Mouse (Mus musculus) ES-Bruce4 (cell line): ENCODE results near the gene Ppp2r5c. TPM values are rescaled to one million over a fixed set of nuclear protein-coding genes. Genes with fewer than 3 reads are reported as not detected.

ENCODE experiments used
- H3K27ac ChIP-seq: 2 replicates; pipeline ENCODE4 v1.5.1; 2012; ENCODE audit warnings: low read length, inconsistent platforms; ENCODE audit not compliant: insufficient read depth
- H3K27me3 ChIP-seq: 2 replicates; pipeline ENCODE4 v1.6.1; 2012; ENCODE audit warnings: mild to moderate bottlenecking, low read length, inconsistent platforms; ENCODE audit not compliant: control insufficient read depth, poor library complexity, insufficient read depth, severe bottlenecking
- H3K36me3 ChIP-seq: 2 replicates; pipeline ENCODE4 v1.6.1; 2012; ENCODE audit warnings: inconsistent platforms, mild to moderate bottlenecking, low read length, moderate library complexity; ENCODE audit not compliant: control insufficient read depth, poor library complexity, insufficient read depth, severe bottlenecking
- H3K4me1 ChIP-seq: one replicate; pipeline ENCODE4 v1.8.1; 2011; ENCODE audit warnings: low read length; ENCODE audit not compliant: control insufficient read depth, insufficient read depth
- H3K4me3 ChIP-seq: 2 replicates; pipeline ENCODE4 v1.5.1; 2011; ENCODE audit warnings: low read depth, mild to moderate bottlenecking, low read length
- H3K9ac ChIP-seq: 2 replicates; pipeline ENCODE4 v1.6.1; 2012; ENCODE audit warnings: low read depth, mild to moderate bottlenecking, inconsistent platforms; ENCODE audit not compliant: poor library complexity, severe bottlenecking
- H3K9me3 ChIP-seq: replicated peaks from 2 replicates; pipeline ENCODE4 v1.6.1; 2012; ENCODE audit warnings: mild to moderate bottlenecking, low read length, inconsistent platforms; ENCODE audit not compliant: control insufficient read depth, poor library complexity, insufficient read depth, severe bottlenecking
- CTCF ChIP-seq: IDR thresholded peaks from one replicate; pipeline ENCODE4 v1.8.1; 2011; ENCODE audit warnings: low read depth, low read length
- EP300 ChIP-seq: IDR thresholded peaks from 2 replicates; pipeline ENCODE4 v1.6.1; 2011; ENCODE audit warnings: low read depth, low read length; ENCODE audit not compliant: insufficient read depth
- POLR2A ChIP-seq: IDR thresholded peaks from one replicate; pipeline ENCODE4 v1.8.1; 2011; ENCODE audit warnings: low read length; ENCODE audit not compliant: insufficient read depth
- polyA plus RNA-seq: library from polyadenylated mRNA; stranded (reverse); fragments of >200 nt; gene quantifications from 2 replicates; pipeline ENCODE4 v1.2.4, GENCODE M21; 2011; ENCODE audit warnings: low read depth; ENCODE audit not compliant: missing spikeins, insufficient read depth, insufficient read length

Gene Ppp2r5c
- polyA plus RNA-seq, 1 experiment = 223 TPM

DNA sequence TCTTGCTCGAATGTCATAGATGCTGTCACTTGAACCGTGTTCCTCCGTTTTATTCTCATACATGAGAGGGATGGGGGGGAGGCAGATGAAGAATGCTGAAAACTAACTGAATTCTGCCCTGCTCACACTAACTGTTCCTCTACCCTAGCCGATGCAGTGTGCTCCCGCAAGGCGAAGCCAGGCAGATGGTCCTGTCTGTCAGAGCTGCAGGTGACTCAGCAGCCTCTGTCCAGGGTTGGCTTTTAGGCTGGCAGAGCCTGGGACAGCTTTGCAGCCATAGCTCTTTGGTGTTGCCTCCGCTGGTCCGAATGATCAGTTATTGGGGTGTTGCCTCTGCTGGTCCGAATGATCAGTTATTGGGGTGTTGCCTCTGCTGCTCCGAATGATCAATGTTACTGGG lies 124.1 kb downstream of the Ppp2r5c start:
- Histone ChIP-seq H3K4me1 (no peaks in the 10 kb centered on the region), H3K36me3 (peaks cover 12% of the 10 kb centered on the region), H3K9ac (no peak overlapping the region), H3K27me3 (no peaks in the 10 kb centered on the region), H3K9me3 (no peaks in the 10 kb centered on the region), H3K27ac (no peak overlapping the region), H3K4me3 (no peak overlapping the region)
- TF ChIP-seq CTCF (no peak), EP300 (no peak), POLR2A (no peak)

DNA sequence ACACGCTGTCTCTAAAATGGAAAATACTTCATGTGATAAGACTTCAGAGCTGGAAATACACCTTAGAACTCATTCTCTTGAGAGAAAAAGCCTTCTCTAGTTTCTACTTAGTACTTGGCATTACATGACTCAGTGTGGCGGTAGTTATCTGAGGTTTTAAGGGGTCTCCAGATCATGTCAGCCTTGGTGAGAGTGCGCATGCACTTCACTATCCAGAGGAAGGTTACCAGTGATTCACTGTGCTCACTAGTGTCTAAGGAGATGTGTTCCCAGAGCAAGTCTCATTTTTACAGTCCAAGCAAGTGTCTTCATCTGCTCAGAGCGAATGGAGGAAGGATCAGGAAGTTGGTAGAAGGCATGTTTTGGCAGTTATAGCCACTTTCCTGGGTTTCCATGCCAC lies 125.4 kb downstream of the Ppp2r5c start:
- no peak overlapping the region for H3K4me3 ChIP-seq
- no peak for TF ChIP-seq CTCF
- TF ChIP-seq POLR2A = no peak
- TF ChIP-seq EP300 = no peak
- no peaks in the 10 kb centered on the region for H3K27me3 ChIP-seq
- H3K9me3 ChIP-seq = no peaks in the 10 kb centered on the region
- H3K36me3 ChIP-seq = peaks cover 12% of the 10 kb centered on the region
- H3K9ac ChIP-seq = no peak overlapping the region
- H3K27ac ChIP-seq = no peak overlapping the region
- H3K4me1 ChIP-seq = no peaks in the 10 kb centered on the region

DNA sequence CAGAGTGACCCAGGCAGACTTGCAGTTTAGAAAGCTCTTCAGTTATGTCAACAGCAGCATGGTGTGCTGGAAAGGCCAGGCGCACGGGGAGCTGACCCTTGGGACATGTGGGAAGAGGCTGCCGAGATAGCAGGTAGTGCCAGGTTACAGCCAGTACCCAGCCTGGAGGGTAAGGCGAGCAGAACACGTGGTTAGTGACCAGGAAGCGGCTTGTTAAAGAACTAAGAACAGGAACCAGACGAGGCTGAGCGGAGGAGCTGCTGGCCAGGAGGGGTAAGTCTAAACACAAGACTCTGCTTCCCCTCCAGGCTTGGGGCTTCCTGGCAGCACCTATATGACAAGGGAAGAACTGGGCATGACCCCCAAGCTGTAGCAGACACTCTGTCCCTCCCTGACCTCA lies 126.7 kb downstream of the Ppp2r5c start:
- H3K27me3 ChIP-seq = no peaks in the 10 kb centered on the region
- peaks cover 7% of the 10 kb centered on the region for H3K36me3 ChIP-seq
- no peaks in the 10 kb centered on the region for H3K4me1 ChIP-seq
- TF ChIP-seq EP300 (no peak), POLR2A (no peak), CTCF (no peak)
- no peak overlapping the region for H3K27ac ChIP-seq
- H3K9ac ChIP-seq = no peak overlapping the region
- no peak overlapping the region for H3K4me3 ChIP-seq
- no peaks in the 10 kb centered on the region for H3K9me3 ChIP-seq

DNA sequence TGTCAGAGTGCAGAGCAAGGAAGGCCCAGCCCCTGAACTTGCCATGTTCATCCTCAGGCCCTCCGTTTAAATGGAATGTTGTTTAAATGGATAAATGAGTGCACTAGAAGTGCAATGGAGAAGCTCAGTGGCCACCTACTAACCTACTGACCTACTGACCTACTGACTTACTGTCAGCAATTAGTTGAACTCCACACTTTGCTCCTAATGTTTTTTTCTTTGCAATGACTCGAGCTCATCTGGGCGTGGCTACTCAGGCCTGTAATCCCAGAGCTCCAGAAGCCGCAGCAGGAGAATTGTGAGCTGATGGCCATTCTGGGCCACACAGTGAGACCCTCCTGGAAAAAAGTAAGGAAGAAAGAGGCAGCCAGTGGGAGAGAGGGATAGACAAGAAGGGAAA lies 129.0 kb downstream of the Ppp2r5c start:
- no peaks in the 10 kb centered on the region for H3K36me3 ChIP-seq
- H3K27me3 ChIP-seq = no peaks in the 10 kb centered on the region
- no peaks in the 10 kb centered on the region for H3K9me3 ChIP-seq

DNA sequence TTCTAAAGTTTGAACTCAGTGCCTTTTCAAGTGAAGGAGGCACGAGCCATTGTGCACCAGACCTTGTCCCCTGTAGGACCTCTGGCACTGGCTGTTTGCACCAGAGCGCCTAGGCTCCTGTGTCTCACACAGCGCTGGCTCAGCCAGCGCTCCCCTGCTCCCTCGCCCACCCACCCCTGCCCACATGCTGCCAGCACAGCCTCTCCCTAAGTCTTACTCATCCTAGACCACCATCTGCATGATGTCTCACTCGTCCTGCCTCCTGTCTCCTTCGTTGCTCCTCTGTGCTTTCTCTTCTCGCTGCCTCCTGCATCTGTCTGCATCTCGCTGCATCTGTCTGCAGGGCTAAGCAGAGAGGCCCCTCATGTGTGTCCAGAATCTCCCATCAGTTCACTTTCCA lies 131.4 kb downstream of the Ppp2r5c start:
- Histone ChIP-seq H3K9ac (no peak overlapping the region), H3K9me3 (no peaks in the 10 kb centered on the region), H3K4me1 (no peaks in the 10 kb centered on the region), H3K36me3 (no peaks in the 10 kb centered on the region), H3K4me3 (no peak overlapping the region), H3K27me3 (no peaks in the 10 kb centered on the region), H3K27ac (no peak overlapping the region)
- no peak for TF ChIP-seq EP300
- no peak for TF ChIP-seq CTCF
- TF ChIP-seq POLR2A = no peak

More for the DNA sequence above, 129.0 kb downstream of the Ppp2r5c start:
- H3K27ac ChIP-seq = no peak overlapping the region
- no peak overlapping the region for H3K4me3 ChIP-seq
- TF ChIP-seq CTCF (no peak), EP300 (no peak), POLR2A (no peak)
- no peak overlapping the region for H3K9ac ChIP-seq
- no peaks in the 10 kb centered on the region for H3K4me1 ChIP-seq

DNA sequence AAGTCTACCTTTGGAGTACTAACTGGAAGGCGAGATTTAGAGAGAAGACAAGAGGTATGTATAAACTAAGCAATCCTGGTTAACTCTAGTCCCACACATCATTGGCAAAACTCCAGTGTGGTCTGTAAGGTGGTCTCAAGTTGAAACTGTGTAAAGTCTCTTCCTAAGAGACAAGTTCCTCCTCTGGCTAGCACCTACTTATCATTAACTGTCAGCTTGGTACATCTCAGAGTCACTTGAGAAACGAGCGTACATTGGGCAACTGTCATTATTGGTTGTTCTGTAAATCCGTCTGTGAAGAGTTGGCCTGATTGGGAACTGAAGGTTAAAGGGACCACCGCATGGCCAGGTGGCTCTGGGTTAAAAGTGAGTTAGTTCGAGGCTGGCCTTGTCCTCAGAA lies 141.7 kb downstream of the Ppp2r5c start:
- no peaks in the 10 kb centered on the region for H3K9me3 ChIP-seq
- TF ChIP-seq POLR2A (no peak), CTCF (no peak), EP300 (no peak)
- H3K36me3 ChIP-seq = no peaks in the 10 kb centered on the region
- no peaks in the 10 kb centered on the region for H3K27me3 ChIP-seq
- no peak overlapping the region for H3K4me3 ChIP-seq
- H3K27ac ChIP-seq = no peak overlapping the region
- H3K4me1 ChIP-seq = no peaks in the 10 kb centered on the region
- no peak overlapping the region for H3K9ac ChIP-seq
